Mouse (Mus musculus) kidney, adult 2 months (tissue): Measurements from ENCODE around the gene Olfr70. TPM values are rescaled to one million over a fixed set of nuclear protein-coding genes. Genes with fewer than 3 reads are reported as not detected.
A peak's percentile ranks its signal among the peaks of the same experiment; 100 is the strongest.

Experiments used
- DNase-seq: peaks from one replicate; pipeline ENCODE4 v3.0.0; 2021
- H3K27ac ChIP-seq: fragments of 200-500 bp; 2 replicates; pipeline ENCODE4 v1.5.1; 2012; ENCODE audit warnings: low read depth, low read length, control low read depth, inconsistent platforms; ENCODE audit not compliant: insufficient read depth
- H3K27me3 ChIP-seq: fragments of 200-500 bp; replicated peaks from 2 replicates; pipeline ENCODE4 v1.6.1; 2012; ENCODE audit warnings: mild to moderate bottlenecking, moderate library complexity, low read length, inconsistent platforms; ENCODE audit not compliant: control insufficient read depth, insufficient read depth
- H3K36me3 ChIP-seq: fragments of 200-500 bp; 2 replicates; pipeline ENCODE4 v1.6.1; 2012; ENCODE audit warnings: mild to moderate bottlenecking, moderate library complexity, low read length, inconsistent platforms; ENCODE audit not compliant: control insufficient read depth, insufficient read depth
- H3K4me1 ChIP-seq: fragments of 200-500 bp; 2 replicates; pipeline ENCODE4 v1.6.1; 2011; ENCODE audit warnings: low read length; ENCODE audit not compliant: control insufficient read depth, insufficient read depth
- H3K4me3 ChIP-seq: fragments of 200-500 bp; 2 replicates; pipeline ENCODE4 v1.5.1; 2011; ENCODE audit warnings: mild to moderate bottlenecking, low read depth, low read length, control low read depth; ENCODE audit not compliant: insufficient read depth
- CTCF ChIP-seq: fragments of 200-500 bp; conservative IDR thresholded peaks from 2 replicates; pipeline ENCODE4 v1.5.1; 2011; ENCODE audit warnings: low read depth, mild to moderate bottlenecking, control low read depth, low read length, moderate library complexity, mixed read lengths; ENCODE audit not compliant: insufficient read depth, insufficient read length
- POLR2A ChIP-seq: fragments of 200-500 bp; IDR thresholded peaks from one replicate; pipeline ENCODE4 v1.6.1; 2011; ENCODE audit warnings: low read depth, low read length, control low read depth
- WGBS: fragments of 180-500 bp; shearing (Covaris S2); methylation state at CpG from one replicate; pipeline ENCODE4 v1.1.7; 2018; 5-methylcytosine and 5-hydroxymethylcytosine counted together
- polyA plus RNA-seq: library from polyadenylated mRNA; depleted of rRNA; stranded (reverse); fragments of >200 nt; gene quantifications from 2 replicates; pipeline ENCODE4 v1.2.3, GENCODE M21; 2012; rRNA removed

The Olfr70 gene
- polyA plus RNA-seq, 1 experiment = not detected

DNA sequence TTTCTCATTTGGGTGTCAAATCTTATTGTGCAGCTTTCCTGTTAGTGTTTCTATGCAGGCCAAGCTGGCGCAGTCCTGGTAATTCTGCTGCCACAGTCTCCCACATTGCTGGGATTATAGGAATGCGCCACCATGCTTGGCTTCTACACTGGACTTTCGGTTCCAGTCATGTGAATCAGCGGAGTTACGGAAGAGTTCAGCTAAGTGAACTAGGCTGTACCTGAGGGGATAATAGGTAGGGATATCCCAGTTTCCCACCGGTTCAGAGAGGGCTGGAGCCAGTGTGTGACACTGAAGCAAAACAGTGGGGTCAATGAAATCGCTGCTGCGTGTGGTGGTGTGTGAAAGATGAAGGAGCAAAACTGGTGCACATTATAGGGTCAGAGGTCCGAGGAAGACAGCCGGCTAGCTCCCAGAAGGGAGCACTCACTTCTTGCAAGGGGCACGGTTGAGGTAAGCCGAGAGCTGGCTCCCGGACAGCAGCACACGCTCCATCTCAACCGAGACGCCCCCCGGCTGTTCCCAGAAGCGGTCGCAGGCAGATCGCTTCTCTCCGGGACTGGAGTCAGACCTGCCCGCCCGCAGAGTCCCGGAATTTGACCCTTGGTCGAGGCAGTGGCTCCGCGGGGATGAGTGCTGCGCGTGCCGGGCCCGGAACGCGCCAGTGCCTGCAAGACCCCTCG lies 44.8 kb downstream of the Olfr70 start:
- DNase-seq = peak; percentile 77

GRCm38 (mm10) chr4:43653161-43654015 lies 47.2 kb downstream of the Olfr70 start, which contains the start of gene Spag8:
Gene Spag8 (minus strand): TSS chr4:43653594.
- DNase-seq = peak; percentile 27
- no peak within 1 kb of the TSS for H3K4me3 ChIP-seq
- no peaks in the 10 kb centered on the region for H3K36me3 ChIP-seq
- no peaks in the 10 kb centered on the region for H3K27me3 ChIP-seq
- TF ChIP-seq POLR2A (no peak), CTCF (no peak)
- peaks cover 7% of the 10 kb centered on the region; the same call in 1 of the 2 replicates for H3K4me1 ChIP-seq
- WGBS = 34% methylated on average over 24 of the region's 24 CpGs
- peak within 1 kb of the TSS; percentile 64 for H3K27ac ChIP-seq

More for the DNA sequence above, 44.8 kb downstream of the Olfr70 start:
- Histone ChIP-seq H3K27me3 (no peaks in the 10 kb centered on the region), H3K4me1 (peaks cover 7% of the 10 kb centered on the region; the same call in 1 of the 2 replicates), H3K27ac (peak overlapping the region; percentile 94), H3K36me3 (no peaks in the 10 kb centered on the region), H3K4me3 (peak overlapping the region; percentile 70)
- WGBS = 3% methylated on average over 34 of the region's 34 CpGs
- TF ChIP-seq POLR2A (no peak), CTCF (no peak)

DNA sequence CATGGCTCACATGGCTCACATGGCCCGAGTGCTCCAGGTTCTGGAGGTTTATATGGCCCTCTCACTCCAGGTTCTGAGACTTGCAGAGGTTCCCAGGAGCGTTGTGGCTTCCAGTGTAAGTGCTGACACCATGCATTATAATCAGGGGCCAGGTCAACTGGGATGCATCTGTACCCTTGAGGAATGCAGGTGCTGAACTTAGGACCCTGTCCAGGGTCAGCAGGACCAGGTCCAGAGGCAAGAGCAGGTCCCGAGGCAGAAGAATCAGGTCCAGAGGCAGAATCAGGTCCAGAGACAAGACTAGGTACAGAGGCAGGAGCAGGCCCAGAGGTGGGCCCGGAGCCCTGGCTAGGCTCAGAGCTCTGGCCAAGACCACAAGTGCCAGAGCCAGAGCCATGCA lies 47.9 kb downstream of the Olfr70 start:
- Histone ChIP-seq H3K36me3 (no peaks in the 10 kb centered on the region), H3K4me1 (peaks cover 7% of the 10 kb centered on the region; the same call in 1 of the 2 replicates), H3K27ac (peak overlapping the region; percentile 64), H3K27me3 (no peaks in the 10 kb centered on the region), H3K4me3 (no peak overlapping the region)
- 68% methylated on average over 4 of the region's 4 CpGs for WGBS
- DNase-seq = peak; percentile 87
- TF ChIP-seq POLR2A (no peak), CTCF (no peak)

- TF ChIP-seq POLR2A = no peak
- peak; percentile 37 for TF ChIP-seq CTCF
- Histone ChIP-seq H3K27me3 (no peaks in the 10 kb centered on the region), H3K27ac (no peak overlapping the region), H3K36me3 (no peaks in the 10 kb centered on the region), H3K4me1 (peaks cover 5% of the 10 kb centered on the region; the same call in 1 of the 2 replicates), H3K4me3 (no peak overlapping the region)
- WGBS = 96% methylated on average over 3 of the region's 3 CpGs
- DNase-seq = no peak
Measured at GRCm38 (mm10) chr4:43649783-43650182, 50.8 kb downstream of the Olfr70 start.

Other genes starting within 250 kb of the Olfr70 start
- 4.5 and 12.6 TPM in 2 replicates for gene Cd72, start 246.2 kb downstream of the Olfr70 start, polyA plus RNA-seq
- 0.23 and 1.4 TPM in 2 replicates for gene Sit1, start 217.1 kb downstream of the Olfr70 start, polyA plus RNA-seq
- gene Ccdc107, start 207.9 kb downstream of the Olfr70 start, polyA plus RNA-seq = 529 and 664 TPM in 2 replicates
- gene Arhgef39, start 201.1 kb downstream of the Olfr70 start, polyA plus RNA-seq = 17.3 and 26.6 TPM in 2 replicates
- 4.9 and 5.8 TPM in 2 replicates for gene Car9, start 193.8 kb downstream of the Olfr70 start, polyA plus RNA-seq
- 10.8 and 51.9 TPM in 2 replicates for gene Tpm2, start 177.0 kb downstream of the Olfr70 start, polyA plus RNA-seq
- gene Creb3, start 138.5 kb downstream of the Olfr70 start, polyA plus RNA-seq = 58.2 and 74.5 TPM in 2 replicates
- gene Tln1, start 138.1 kb downstream of the Olfr70 start, polyA plus RNA-seq = 92.1 and 106 TPM in 2 replicates
- gene Rgp1, start 122.1 kb downstream of the Olfr70 start, polyA plus RNA-seq = 41.2 and 46.9 TPM in 2 replicates
- gene Gba2, start 121.9 kb downstream of the Olfr70 start, polyA plus RNA-seq = 12.2 and 13.9 TPM in 2 replicates
- gene Msmp, start 116.3 kb downstream of the Olfr70 start, polyA plus RNA-seq = 2.9 and 4.7 TPM in 2 replicates
- 38.0 and 41.5 TPM in 2 replicates for gene Npr2, start 68.9 kb downstream of the Olfr70 start, polyA plus RNA-seq
- 2.2 and 2.4 TPM in 2 replicates for gene Spag8, start 47.2 kb downstream of the Olfr70 start, polyA plus RNA-seq
- gene Hint2, start 44.3 kb downstream of the Olfr70 start, polyA plus RNA-seq = 374 and 465 TPM in 2 replicates
- 8.3 and 8.6 TPM in 2 replicates for gene Tmem8b, start 31.8 kb downstream of the Olfr70 start, polyA plus RNA-seq
- gene Fam221b, start 31.7 kb downstream of the Olfr70 start, polyA plus RNA-seq = 0.09 and 0.12 TPM in 2 replicates
- gene Olfr71, start 9.4 kb upstream of the Olfr70 start, polyA plus RNA-seq = not detected in 2 replicates
- gene Hrct1, start 26.4 kb upstream of the Olfr70 start, polyA plus RNA-seq = 4.8 and 5.1 TPM in 2 replicates
- 2.4 and 2.5 TPM in 2 replicates for gene Spaar, start 29.2 kb upstream of the Olfr70 start, polyA plus RNA-seq
- not detected in 2 replicates for gene Olfr159, start 70.2 kb upstream of the Olfr70 start, polyA plus RNA-seq
- gene Olfr156, start 123.1 kb upstream of the Olfr70 start, polyA plus RNA-seq = not detected in 2 replicates
- not detected in 2 replicates for gene Olfr157, start 139.4 kb upstream of the Olfr70 start, polyA plus RNA-seq
- gene Olfr155, start 150.8 kb upstream of the Olfr70 start, polyA plus RNA-seq = not detected in 2 replicates
- 8.5 and 10.3 TPM in 2 replicates for gene Reck, start 174.7 kb upstream of the Olfr70 start, polyA plus RNA-seq